Mouse (Mus musculus) lung, embryonic 15.5 days (tissue): ENCODE data around the gene Alyref. TPM values are rescaled to one million over a fixed set of nuclear protein-coding genes. Genes with fewer than 3 reads are reported as not detected.
"Not testable (repeated sequence)": the region's sequence is repeated elsewhere in the genome, so short reads cannot be mapped to it uniquely, and the experiment has no call there.

Source experiments
- ATAC-seq: fragments of 200-750 bp; cut with Nextera tagmentation; 2 replicates; pipeline ENCODE4 v1.8.0; 2017; ENCODE audit warnings: moderate number of reproducible peaks, borderline replicate concordance; ENCODE audit not compliant: low FRiP score, low TSS enrichment; ENCODE audit errors: extremely low read depth
- H3K27ac ChIP-seq: fragments of 300-500 bp; sonication (generic); 2 replicates; pipeline ENCODE4 v1.5.1; 2015; ENCODE audit warnings: moderate library complexity, mild to moderate bottlenecking, inconsistent platforms
- H3K27me3 ChIP-seq: fragments of 300-500 bp; sonication (generic); 2 replicates; pipeline ENCODE4 v1.6.1; 2015; ENCODE audit warnings: inconsistent platforms
- H3K36me3 ChIP-seq: fragments of 300-500 bp; sonication (generic); 2 replicates; pipeline ENCODE4 v1.6.1; 2015; ENCODE audit warnings: inconsistent platforms
- H3K4me1 ChIP-seq: fragments of 300-500 bp; sonication (generic); 2 replicates; pipeline ENCODE4 v1.6.1; 2015; ENCODE audit warnings: inconsistent platforms
- H3K4me2 ChIP-seq: fragments of 300-500 bp; sonication (generic); 2 replicates; pipeline ENCODE4 v1.6.1; 2015; ENCODE audit warnings: inconsistent platforms, mild to moderate bottlenecking, moderate library complexity
- H3K4me3 ChIP-seq: fragments of 300-500 bp; sonication (generic); 2 replicates; pipeline ENCODE4 v1.5.1; 2015; ENCODE audit warnings: mild to moderate bottlenecking, inconsistent platforms
- H3K9ac ChIP-seq: fragments of 300-500 bp; sonication (generic); 2 replicates; pipeline ENCODE4 v1.6.1; 2015; ENCODE audit warnings: inconsistent platforms
- H3K9me3 ChIP-seq: fragments of 300-500 bp; sonication (generic); 2 replicates; pipeline ENCODE4 v1.6.1; 2016; ENCODE audit warnings: inconsistent platforms
- WGBS: fragments of 180-500 bp; shearing (Covaris S2); methylation state at CpG from one replicate; pipeline ENCODE4 v1.1.7; 2015; 5-methylcytosine and 5-hydroxymethylcytosine counted together
- polyA plus RNA-seq: library from polyadenylated mRNA; unstranded; fragments of >200 nt; fragmentation: Nextera tagmentation; extraction: Ambion mirVana; gene quantifications from 2 replicates; pipeline ENCODE4 v1.2.1, GENCODE M21; 2015

The Alyref gene
- polyA plus RNA-seq, 1 experiment from 2014 or later = 511 TPM

DNA sequence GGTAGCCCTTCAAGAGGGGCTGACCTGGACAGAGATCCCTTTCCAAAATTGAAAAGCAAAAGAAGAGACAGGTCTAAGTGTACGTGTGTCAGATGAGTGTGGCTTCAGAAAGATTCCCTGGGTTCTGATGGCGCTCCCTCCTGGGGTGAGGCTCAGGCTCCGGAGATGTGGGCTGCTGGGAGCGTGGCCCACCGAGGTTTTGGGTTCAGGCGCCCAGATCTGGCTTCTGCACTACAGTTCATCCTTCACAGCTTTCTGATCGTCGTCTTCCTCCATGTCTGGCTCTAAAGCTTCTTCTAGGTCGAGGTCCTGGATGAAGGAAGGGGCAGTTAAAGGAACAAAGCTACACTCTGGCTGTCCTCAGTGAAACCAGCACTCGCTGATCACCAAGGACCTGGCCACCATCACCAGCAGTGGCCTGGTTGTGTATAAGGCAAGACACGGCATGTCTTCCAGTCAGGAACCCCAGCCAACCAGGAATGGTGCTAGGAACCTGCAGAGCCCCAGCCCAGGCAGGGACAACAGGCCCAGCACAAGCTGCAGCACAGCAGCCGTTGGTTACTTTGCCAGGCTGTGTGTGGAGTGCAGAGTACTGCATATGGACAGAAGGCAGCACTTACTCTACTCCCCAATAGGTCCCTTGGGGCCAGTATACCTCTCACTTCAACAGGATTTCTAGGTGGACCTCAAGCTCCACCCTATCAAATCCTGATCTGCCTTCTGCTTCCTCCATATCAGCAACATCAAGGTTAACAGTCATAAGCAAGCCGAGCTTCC, 37.0 kb downstream of the Alyref start:
- WGBS = 91% methylated on average over 13 of the region's 13 CpGs
- peaks cover 74% of the 10 kb centered on the region for H3K36me3 ChIP-seq
- H3K9me3 ChIP-seq = no peaks in the 10 kb centered on the region
- no peak overlapping the region for H3K27ac ChIP-seq
- no peak overlapping the region for H3K4me3 ChIP-seq
- no peak overlapping the region for H3K9ac ChIP-seq
- no peak for ATAC-seq
- H3K4me2 ChIP-seq = no peak overlapping the region
- no peaks in the 10 kb centered on the region for H3K4me1 ChIP-seq
- H3K27me3 ChIP-seq = no peaks in the 10 kb centered on the region

DNA sequence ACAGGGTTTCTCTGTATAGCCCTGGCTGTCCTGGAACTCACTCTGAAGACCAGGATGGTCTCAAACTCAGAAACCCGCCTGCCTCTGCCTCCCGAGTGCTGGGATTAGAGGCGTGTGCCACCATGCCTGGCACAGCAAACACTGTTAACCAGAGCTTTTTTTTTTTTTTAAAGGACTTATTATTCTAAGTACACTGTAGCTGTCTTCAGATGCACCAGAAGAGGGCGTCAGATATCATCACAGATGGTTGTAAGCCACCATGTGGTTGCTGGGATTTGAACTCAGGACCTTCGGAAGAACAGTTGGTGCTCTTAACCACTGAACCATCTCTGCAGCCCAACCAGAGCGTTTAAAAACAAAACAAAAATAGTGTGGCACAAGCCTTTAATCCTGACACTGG, 39.3 kb downstream of the Alyref start:
- not testable (repeated sequence) for H3K27me3 ChIP-seq, H3K4me1 ChIP-seq, H3K4me2 ChIP-seq, H3K27ac ChIP-seq, ATAC-seq, H3K9ac ChIP-seq, H3K4me3 ChIP-seq, H3K9me3 ChIP-seq
- peaks cover 52% of the 10 kb centered on the region for H3K36me3 ChIP-seq
- 86% methylated on average over 6 of the region's 6 CpGs for WGBS

DNA sequence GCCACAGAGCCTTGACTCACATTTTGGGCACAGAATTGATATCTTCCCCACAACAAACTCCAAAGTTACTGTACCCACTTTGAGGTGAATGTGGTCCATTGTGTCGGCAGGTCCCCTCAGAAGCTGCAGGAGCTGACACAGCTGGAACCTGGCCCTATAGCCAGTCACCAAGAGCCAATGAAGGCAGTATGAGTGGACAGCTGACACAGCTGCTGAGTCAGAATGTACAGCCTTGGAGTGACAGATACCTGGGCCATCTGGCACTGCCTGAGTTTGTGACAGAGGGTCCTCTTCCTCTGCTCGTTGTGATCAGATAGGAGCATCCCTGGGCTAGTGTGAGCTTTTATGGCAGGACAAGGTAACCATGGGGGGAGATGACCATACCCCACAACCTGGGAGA, 42.9 kb downstream of the Alyref start:
- Histone ChIP-seq H3K36me3 (peaks cover 17% of the 10 kb centered on the region), H3K4me2 (no peak overlapping the region), H3K9ac (no peak overlapping the region), H3K4me1 (peaks cover 5% of the 10 kb centered on the region), H3K4me3 (no peak overlapping the region), H3K9me3 (no peaks in the 10 kb centered on the region), H3K27me3 (no peaks in the 10 kb centered on the region), H3K27ac (no peak overlapping the region)
- 65% methylated on average over 2 of the region's 2 CpGs for WGBS
- no peak for ATAC-seq

DNA sequence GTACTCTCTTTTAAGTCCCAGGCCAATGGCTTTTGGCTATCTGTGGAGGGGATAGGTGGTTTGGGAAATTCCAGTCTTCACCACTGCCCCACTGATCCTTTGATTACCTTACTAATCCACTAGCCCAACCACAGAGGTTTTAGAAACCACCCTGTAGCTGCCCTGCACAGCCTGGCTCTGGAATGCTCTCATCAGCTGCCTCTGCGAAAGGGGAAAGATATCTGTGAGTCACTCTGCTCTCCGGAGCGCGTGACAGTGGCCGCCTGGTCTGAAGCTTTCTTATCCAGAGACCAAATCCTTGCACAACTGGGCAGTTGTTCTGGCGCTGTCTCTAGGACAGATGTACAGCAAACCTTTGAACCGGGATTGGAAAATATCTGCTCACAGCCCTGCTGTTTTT, 43.3 kb downstream of the Alyref start:
- WGBS = 66% methylated on average over 7 of the region's 7 CpGs
- Histone ChIP-seq H3K4me3 (no peak overlapping the region), H3K9me3 (no peaks in the 10 kb centered on the region), H3K36me3 (peaks cover 12% of the 10 kb centered on the region), H3K27me3 (no peaks in the 10 kb centered on the region), H3K27ac (no peak overlapping the region), H3K9ac (no peak overlapping the region), H3K4me1 (peaks cover 9% of the 10 kb centered on the region), H3K4me2 (no peak overlapping the region)
- no peak for ATAC-seq

DNA sequence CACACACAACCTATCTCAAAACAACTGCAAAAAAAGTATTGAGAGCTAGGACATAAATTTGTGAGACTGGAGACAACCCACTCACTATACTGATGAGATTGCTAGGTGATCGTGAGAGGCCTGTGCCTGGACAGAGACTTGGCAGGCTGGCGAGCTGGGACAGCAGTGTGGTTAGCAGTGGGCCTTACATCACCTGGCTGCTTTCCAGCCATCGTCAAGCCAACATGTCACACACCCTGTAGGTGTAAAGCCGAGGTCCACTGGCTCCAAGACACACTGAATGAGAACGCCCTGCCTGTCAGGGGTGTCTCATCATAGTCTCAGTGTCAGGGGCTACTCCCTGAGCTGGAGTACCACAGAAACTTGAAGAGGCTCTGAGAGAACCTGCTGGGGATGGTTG, 45.4 kb downstream of the Alyref start:
- no peaks in the 10 kb centered on the region for H3K36me3 ChIP-seq
- peaks cover 23% of the 10 kb centered on the region for H3K4me1 ChIP-seq
- no peak for ATAC-seq
- H3K9ac ChIP-seq = no peak overlapping the region
- H3K4me2 ChIP-seq = no peak overlapping the region
- 59% methylated on average over 5 of the region's 5 CpGs for WGBS
- no peaks in the 10 kb centered on the region for H3K9me3 ChIP-seq
- no peak overlapping the region for H3K27ac ChIP-seq
- H3K27me3 ChIP-seq = no peaks in the 10 kb centered on the region
- H3K4me3 ChIP-seq = no peak overlapping the region

DNA sequence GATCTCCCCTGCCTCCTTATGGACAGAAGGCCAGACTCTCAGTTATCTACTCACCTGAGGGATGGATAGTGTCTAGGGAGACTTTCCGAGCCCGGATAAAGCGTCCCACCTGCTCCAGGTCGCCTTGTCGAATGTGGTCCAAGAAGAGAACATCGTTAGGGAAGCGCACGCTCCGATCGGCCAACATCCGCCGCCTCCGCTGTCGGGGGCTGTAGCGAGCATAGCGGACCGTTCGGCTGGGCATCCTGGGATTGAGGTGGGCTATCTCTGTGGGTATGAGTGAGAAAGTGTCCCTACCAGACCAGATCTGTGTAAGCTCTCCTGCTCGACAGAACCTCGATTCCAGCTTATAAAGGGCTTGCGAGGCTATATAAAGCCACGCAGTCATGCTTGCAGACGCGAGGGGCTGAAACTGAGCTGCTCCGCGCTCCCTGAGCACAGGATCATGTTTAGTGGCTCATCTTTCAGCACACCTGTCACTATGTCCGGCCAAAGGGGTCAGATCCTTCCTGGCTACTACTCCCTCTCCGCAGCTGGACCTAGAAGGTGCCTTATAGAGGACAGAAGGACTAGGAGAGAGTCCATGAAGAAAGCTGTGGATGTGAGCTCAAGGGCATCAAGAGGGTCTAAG, 47.2 kb downstream of the Alyref start, which contains the start of gene Ppp1r27:
Gene Ppp1r27, minus strand, starts transcription at position 323 of the 631 bp plus-strand sequence.
- Histone ChIP-seq H3K4me2 (peak within 1 kb of the TSS; percentile 89), H3K9ac (peak within 1 kb of the TSS; percentile 99), H3K27ac (peak within 1 kb of the TSS; percentile 96; the same call in 1 of the 2 replicates), H3K4me3 (peak within 1 kb of the TSS; percentile 95), H3K9me3 (no peaks in the 10 kb centered on the region), H3K36me3 (no peaks in the 10 kb centered on the region), H3K27me3 (no peaks in the 10 kb centered on the region), H3K4me1 (peaks cover 27% of the 10 kb centered on the region)
- ATAC-seq = no peak
- 91% methylated on average over 28 of the region's 28 CpGs for WGBS

DNA sequence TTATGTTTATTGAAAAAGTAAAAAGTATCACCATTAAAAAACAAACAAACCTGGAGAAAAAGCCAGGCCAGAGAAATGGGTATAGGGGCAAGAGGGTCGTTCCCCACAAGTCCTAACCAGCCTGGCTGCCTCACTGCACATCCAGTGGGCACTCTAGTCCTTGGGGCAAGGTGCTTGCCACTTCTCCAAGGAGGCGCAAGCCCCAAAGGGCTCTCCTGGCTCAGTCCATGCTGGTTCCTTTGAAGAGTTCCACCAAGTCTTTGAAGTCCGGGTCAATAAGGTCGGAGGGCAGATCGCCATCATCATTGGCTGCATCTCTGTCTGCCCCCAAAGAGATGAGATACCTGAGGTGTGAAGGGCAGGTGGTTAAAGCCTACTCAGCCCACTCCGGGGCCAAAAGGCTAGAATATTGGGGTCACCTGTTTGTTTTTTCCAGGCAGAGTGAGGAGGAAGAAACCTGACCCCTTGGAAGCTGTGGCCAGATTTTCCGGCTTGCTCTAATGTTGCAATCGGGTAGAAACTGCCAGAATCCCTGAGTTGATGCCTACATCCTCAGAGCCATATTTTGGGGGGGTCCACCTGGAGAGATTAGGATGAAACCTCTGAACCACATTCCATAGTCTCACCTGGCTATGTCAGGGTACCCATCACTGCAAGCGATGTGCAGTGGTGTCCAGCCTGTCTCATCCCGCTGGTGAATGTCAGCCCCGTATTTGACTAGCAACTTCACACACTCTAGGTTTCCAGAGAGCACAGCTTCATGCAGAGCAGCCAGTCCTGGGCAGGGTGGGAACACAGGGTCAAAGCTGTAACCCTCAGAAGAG, 48.0 kb downstream of the Alyref start:
- peak overlapping the region; percentile 96 for H3K27ac ChIP-seq
- H3K9ac ChIP-seq = peak overlapping the region; percentile 99
- peaks cover 27% of the 10 kb centered on the region for H3K4me1 ChIP-seq
- H3K36me3 ChIP-seq = no peaks in the 10 kb centered on the region
- H3K4me2 ChIP-seq = peak overlapping the region; percentile 89
- WGBS = 52% methylated on average over 11 of the region's 11 CpGs
- no peaks in the 10 kb centered on the region for H3K27me3 ChIP-seq
- H3K4me3 ChIP-seq = peak overlapping the region; percentile 95
- no peaks in the 10 kb centered on the region for H3K9me3 ChIP-seq
- no peak for ATAC-seq

DNA sequence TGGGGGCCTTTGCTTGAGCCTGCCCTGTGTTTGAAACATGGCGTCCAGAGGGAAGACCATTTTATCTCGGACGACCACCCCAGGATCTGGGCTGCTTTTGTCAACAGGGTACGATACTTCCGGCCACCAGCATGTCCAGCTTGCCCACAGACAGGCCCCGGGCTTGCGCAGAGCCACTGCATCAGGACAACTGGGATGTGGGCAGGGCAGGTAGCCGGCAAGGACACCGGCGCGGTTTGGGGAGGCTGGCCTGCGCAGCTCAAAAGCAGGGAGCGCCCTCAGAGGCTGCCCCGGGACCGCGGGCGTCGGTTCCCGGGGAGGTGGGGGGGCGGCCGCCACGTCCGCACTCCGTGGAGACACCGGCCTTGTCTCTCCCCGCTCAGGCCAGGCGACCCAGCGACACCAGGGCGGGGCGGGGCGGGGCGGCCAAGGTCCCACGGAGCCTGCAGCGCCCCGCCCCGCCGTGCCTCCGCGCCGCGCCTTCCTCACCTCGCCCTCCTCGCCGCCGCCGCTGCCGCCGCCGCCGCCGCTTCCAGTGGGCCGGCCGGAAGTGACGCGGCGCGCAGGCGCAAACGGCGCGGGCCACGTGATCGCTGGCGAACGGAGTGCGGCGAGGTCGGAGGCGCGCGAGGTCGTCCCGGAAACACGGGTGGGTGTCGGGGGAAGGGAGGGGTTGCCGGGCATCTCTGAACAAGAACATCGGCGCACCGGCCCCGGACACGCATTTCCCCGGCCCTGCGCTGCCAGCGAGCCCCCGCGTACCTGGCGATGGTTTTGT, 48.8 kb downstream of the Alyref start, which contains the start of gene Mcrip1:
Gene Mcrip1, minus strand, starts transcription at position 560 of the 778 bp plus-strand sequence.
- peak within 1 kb of the TSS; percentile 96 for H3K27ac ChIP-seq
- H3K36me3 ChIP-seq = peaks cover 3% of the 10 kb centered on the region
- H3K4me3 ChIP-seq = peak within 1 kb of the TSS; percentile 95
- ATAC-seq = peak; percentile 84
- H3K27me3 ChIP-seq = no peaks in the 10 kb centered on the region
- no peaks in the 10 kb centered on the region for H3K9me3 ChIP-seq
- H3K4me2 ChIP-seq = peak within 1 kb of the TSS; percentile 89
- peaks cover 27% of the 10 kb centered on the region for H3K4me1 ChIP-seq
- WGBS = under 1% methylated on average over 71 of the region's 87 CpGs
- peak within 1 kb of the TSS; percentile 99 for H3K9ac ChIP-seq

DNA sequence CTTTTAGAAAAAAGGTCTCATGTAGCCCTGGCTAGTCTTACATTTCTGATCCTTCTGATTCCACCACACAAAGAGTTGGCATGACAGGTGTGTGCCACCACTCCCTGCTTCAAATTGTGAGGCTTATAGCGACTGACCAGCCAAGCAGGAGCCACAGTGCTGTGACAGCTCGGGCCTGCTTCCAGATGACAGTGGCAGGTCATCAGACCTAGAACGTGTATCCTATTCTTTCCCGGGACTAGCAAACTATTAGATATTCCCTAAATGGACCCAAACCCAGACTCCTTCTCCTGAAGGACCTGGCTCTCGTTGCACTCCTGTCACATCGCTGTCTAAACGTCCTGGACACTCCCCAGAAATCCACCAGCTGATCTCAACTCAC, 49.4 kb downstream of the Alyref start:
- Histone ChIP-seq H3K27ac (peak overlapping the region; percentile 96), H3K4me3 (peak overlapping the region; percentile 95), H3K9ac (peak overlapping the region; percentile 99), H3K4me2 (peak overlapping the region; percentile 89), H3K36me3 (peaks cover 9% of the 10 kb centered on the region), H3K27me3 (no peaks in the 10 kb centered on the region), H3K9me3 (no peaks in the 10 kb centered on the region), H3K4me1 (peaks cover 27% of the 10 kb centered on the region)
- 14% methylated on average over 7 of the region's 7 CpGs for WGBS
- no peak for ATAC-seq

DNA sequence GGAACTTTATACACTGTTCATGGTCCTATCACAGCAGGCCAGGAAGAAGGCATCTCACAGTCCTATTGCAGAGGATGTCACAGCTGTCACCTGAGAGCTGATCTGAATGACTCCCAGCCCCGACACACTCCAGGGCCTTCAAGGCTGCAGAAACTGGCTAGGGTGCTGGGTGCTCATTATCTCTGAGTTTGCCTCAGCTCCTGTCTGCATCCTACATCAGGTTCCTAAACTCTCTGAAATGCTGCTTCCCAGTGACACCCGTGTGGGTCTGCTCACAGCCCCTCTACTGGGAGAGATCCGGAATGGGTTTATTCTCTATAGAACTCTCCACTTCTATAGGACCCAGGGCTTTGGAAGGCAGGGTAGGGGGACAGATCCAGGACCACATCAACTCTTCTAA, 50.0 kb downstream of the Alyref start:
- H3K27me3 ChIP-seq = no peaks in the 10 kb centered on the region
- no peak overlapping the region for H3K27ac ChIP-seq
- H3K4me2 ChIP-seq = peak overlapping the region; percentile 89
- peak overlapping the region; percentile 95; the same call in 1 of the 2 replicates for H3K4me3 ChIP-seq
- peaks cover 27% of the 10 kb centered on the region for H3K4me1 ChIP-seq
- H3K9me3 ChIP-seq = no peaks in the 10 kb centered on the region
- H3K9ac ChIP-seq = peak overlapping the region; percentile 99; the same call in 1 of the 2 replicates
- WGBS = 70% methylated on average over 3 of the region's 3 CpGs
- peaks cover 15% of the 10 kb centered on the region for H3K36me3 ChIP-seq
- ATAC-seq = no peak

DNA sequence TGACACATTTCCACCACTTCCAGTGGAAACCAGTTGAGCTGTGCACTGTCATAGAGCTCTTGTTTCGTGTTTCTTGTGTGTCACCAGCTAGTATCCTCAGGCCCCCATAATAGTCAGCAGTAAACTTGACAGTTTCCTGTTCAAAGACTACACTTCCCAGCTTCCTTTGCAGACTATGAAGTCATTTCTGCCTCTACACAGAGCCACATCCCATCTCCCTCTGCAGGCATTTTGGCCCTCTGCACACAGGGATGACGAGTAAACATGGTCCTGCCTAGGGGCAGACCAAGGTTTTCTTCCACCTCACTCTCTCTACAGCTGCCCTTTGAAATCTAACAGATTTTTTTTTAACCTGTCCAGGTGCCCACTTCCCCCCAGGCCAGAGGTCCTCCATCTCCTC, 50.7 kb downstream of the Alyref start:
- peaks cover 27% of the 10 kb centered on the region for H3K4me1 ChIP-seq
- H3K9me3 ChIP-seq = no peaks in the 10 kb centered on the region
- no peak overlapping the region for H3K4me2 ChIP-seq
- H3K27me3 ChIP-seq = no peaks in the 10 kb centered on the region
- 46% methylated on average over 2 of the region's 2 CpGs for WGBS
- no peak for ATAC-seq
- H3K9ac ChIP-seq = no peak overlapping the region
- peaks cover 22% of the 10 kb centered on the region for H3K36me3 ChIP-seq
- no peak overlapping the region for H3K4me3 ChIP-seq
- H3K27ac ChIP-seq = no peak overlapping the region
